Mouse (Mus musculus) testis, postnatal 10 days (tissue): Measurements from ENCODE around the gene Pitpnb.
A peak's percentile ranks its signal among the peaks of the same experiment; 100 is the strongest.

Experiments
- DNase-seq: peaks from one replicate; pipeline ENCODE4 v3.0.0; 2021; ENCODE audit warnings: low spot score

Pitpnb gene

DNA sequence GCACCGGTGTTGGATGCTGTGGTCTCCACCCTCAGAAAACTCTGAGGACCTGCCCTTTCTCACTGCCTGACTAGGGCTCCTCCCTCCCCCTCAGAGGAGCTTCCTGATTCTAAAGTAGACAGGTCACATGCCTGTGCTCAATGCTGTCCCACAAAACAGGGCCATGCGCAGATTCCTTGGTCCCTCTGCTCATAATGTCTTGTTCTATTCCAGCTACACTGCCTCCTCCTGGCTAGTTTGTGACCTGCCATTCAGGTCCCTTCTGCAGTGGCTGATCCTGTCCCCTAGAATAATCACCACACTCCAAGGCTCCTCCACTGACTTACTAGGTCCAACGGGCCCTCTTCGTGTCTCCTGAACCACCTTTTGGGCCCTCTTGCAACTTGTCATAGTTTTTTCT, 65.6 kb downstream of the Pitpnb start:
- no peak for DNase-seq

DNA sequence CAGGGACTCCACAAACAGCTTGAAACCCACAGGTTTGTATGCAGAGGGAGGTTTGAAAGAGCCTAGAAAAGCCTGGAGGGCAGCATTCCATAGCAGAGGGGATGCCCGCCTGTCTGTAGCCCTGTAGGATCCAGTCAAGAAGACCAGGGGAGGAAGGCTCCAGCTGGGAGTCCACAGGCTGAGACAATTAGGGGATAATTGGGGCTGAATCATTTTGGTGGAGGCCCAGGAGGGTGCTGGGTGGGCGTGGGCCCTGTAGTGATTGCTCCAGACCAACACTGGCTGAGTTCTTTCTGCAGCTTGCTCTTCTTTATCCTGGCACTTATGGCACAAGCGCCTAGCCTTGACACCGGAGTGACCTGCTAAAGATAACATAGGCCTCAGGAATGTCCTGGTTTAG, 67.9 kb downstream of the Pitpnb start:
- DNase-seq, result no peak

DNA sequence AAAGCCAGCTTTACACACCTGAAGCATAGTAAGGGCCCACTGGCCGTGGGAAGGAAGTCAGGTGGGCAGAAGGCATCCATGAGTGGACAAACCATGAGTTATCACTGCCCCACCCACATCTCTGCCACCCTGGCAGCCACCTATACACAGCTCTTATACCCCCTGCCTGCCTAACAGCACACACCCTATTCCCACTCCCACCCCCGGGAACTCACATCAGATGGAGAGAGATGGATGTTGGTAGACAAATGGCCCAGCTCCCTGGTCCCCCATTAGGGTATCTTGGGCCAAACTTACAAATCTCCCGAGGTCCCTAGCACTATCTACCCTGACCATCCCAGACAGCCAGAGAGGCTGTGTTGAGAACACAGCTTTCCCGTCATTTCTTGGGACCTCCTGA, 68.7 kb downstream of the Pitpnb start:
- DNase-seq, result no peak

DNA sequence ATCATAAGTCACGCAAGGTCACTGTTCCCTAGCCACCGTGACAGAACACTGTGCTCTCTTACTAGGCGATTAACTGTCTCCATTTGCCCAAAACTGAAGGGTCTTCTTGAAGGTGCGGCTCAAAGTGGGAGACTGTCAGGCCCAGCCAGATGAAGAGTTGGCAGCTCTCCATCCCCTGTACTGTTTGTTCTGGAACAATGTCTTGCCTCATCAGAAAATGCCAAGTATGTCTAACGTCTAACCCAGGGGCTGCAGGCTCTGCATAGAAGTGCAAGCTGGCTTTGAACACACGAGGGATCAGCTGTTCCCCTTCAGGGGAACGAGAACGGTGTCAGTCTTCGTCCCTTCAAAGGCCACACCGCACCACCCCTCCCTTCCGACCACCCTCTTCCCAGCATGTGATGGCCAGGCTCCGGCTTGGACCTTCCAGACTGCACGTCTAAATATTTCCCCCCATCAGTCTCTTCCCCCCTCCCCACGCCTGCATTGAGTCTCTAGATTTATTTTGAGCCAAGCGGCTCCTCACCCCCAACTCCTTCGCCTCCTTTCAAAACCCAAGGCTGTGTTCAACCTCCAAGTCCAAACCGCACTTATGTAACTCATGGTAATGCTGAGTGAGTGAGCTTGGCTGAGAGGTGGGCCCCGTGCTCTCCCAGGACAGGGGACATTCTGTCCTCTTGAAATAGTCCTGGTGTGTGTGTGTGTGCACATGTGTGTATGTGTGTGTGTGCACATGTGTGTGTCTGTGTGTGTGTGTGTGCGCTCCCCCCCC, 71.5 kb downstream of the Pitpnb start:
- DNase-seq, result peak; percentile 47

DNA sequence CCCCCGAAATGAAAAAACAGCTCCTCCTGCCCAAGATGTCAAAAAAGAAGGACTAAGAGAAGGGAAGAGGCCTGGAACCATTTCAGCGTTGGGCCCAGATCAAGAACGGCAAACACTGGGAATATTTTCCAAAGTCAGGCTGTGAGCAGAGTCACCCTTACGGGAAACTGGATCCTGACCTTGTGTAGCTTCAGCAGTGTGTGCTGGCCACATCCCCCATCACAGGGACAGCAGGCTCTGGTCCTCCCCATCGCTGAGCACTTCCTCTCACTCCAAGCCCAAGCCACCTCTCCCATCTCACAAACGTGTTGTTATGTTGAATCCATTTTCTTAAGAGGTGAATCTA, 72.1 kb downstream of the Pitpnb start:
- peak; percentile 41 for DNase-seq

DNA sequence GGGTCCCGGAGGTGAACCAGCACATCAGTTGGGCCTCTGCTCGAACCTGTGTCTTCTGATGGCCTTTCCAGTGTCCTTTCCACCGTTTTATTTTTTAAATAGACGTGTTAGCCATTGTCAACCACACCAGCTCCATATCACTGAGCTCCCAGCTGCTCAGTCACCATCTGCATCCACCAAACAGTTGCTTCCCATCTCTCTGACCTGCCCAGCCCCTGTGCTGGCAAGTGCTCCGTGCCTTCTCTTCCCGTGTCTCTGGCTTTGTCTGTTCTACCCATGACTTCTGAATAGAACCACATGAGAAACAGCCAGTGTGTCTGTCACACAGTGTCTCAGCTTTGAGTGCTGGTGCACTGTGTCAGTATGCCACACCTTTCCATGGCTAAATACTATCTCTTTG, 74.2 kb downstream of the Pitpnb start:
- no peak for DNase-seq

DNA sequence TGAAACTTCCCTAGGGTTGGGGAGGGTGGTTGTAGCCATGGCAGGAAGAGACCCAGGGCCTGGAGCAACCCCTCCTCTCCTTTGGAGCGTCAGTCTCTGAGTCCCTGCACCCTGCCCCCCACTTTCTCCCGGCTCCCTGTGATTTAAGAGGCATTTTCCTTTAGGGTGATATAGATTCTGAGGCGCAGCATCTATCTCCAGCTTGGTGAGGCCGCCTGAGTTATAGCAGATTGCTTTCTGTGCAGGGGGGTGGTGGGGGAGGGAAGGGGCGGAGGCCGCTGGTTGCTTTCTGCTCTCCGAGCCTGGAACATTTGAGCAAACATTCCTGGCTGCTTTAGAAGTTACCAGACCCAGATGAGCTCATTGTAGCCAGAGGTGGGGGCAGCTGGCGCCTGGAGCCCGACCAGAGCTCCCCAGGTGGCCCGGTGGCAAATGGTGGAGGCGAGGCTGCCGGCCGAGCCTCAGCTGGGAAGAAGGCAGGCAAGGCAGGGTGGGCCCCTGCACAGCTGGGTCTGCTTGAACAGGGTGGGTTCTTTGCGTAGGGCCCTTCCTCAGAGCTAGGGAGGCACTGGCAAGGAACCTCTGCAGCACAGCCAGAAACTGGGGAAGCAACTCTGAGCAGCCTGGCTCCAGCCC, 78.0 kb downstream of the Pitpnb start:
- no peak for DNase-seq

DNA sequence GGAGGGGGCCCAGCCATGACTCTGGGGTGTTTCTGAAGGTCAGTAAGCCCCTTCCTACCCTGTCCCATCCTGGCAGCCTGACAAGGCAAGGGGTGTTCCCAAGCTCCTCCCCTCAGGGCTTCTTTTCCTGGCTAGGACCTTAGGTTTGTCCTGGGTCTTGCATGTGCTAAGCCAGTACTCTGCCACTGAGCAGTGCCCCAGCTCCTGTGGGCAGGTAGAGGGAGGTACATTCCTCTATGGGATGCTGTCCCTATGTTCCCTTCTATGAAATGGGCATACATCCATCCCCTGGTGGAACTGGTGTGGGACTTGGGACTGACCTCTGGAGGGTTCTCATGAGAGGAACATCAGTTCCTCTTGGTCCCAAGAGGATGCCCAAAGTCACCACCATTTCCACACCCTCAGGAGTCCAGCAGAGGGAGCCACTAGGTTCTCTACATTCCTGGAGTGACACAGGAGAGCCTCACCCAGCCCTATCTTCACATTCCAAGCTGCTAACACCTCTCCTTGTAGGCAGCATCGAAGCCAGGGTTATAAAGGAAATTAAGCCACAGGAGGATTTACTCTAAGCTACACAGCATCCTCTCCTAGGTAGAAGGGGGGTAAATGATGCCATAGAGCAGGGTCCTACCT, 79.0 kb downstream of the Pitpnb start:
- DNase-seq, result peak; percentile 62

DNA sequence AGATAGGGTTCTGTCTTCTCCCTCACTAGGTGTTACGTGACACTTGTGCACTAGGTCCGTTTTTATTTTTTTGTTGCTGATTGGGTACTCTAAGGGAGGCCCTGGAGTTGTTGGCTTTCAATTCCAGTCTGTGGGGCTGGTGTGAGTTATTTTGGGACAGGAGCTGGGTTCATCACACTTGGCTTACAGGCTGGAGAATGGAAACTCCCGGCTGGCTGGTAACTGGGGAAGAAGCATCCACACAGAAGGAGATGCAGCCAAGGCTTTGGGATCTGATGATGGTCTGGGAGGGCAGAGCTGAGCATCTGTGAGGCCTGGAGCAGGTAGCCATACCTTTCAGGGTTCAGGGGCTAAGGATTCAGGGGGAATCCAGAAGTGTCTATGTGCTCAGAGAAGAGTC, 80.1 kb downstream of the Pitpnb start:
- no peak for DNase-seq

DNA sequence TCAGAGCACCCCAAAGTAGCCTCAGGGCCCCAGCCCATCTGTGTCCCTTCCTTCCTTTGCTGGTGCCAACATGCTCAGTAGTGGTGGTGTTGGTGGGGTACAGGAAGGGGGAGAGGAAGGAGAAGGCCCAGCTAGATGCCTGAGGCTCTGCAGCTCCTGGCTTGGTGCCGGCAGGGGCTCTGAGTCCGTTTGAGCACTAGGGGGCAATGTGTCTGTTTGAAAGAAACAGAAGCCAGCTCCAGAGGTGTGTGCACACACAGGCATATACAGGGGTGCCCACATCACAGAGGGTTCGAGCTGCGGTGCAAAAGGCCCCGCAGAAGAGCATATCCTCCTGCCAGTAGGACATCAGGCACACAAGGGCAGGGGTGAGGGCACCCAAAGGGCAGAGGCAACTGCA, 83.6 kb downstream of the Pitpnb start:
- DNase-seq, result peak; percentile 90

DNA sequence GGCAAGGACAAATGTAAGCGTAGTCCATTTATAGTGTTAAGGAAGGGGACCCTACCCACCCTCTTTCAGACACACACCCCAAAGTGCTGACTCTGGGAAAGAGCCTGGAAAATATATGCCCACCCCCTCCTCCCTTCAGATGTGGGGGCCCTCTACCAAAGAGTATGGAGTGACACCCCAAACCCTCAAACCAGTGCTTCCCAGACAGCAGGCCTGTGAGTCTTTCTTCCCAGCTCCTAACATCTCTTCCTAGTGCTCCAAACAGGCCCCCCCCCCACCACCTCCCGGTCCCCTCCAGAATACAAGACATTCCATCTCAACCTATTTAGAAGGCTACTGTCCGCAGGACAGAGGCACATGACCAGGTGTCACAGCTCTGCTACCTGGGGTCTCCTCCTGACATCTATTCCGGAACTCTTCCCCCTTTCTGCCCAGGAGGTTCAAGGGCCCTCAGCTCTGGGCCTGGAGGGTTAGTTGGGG, 84.2 kb downstream of the Pitpnb start:
- DNase-seq, result no peak

DNA sequence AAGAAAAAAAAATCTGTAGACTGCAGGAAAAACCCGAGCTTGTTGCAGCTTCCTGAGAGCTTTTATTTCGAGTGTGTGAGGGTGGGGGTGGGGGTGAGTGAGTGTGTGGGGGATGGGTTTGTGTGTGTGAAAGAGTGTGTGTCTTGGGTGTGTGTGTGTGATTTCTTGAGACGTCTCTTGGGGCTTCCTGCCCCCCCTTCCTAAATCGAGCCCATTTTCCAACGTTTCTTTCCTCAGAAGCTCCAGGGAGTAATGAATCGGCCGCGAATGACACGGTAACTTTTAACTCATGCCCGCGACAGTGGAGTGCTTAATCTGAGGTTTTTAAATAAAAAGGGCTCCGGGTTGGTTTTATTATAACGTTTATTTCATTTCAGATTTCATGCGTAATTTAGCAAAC, 85.0 kb downstream of the Pitpnb start:
- DNase-seq, result no peak

DNA sequence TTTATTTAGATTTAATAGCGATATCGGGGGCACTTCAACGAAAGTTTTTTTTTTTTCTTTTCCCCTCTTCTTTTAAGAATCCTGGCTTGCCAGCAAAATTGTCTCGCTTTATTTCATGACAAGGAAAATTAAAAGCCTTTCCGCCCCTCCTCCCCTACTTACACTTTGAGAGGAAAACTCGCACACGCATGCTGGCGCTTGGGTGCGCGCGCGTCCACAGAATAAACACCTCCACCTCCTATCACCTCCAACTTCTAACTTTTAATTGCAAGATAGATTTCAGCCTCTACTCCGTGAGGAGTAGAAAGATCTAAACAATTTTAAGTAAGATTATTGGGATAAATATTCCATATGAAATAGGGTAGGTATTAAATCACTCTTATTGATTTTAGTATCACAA, 85.5 kb downstream of the Pitpnb start:
- no peak for DNase-seq

DNA sequence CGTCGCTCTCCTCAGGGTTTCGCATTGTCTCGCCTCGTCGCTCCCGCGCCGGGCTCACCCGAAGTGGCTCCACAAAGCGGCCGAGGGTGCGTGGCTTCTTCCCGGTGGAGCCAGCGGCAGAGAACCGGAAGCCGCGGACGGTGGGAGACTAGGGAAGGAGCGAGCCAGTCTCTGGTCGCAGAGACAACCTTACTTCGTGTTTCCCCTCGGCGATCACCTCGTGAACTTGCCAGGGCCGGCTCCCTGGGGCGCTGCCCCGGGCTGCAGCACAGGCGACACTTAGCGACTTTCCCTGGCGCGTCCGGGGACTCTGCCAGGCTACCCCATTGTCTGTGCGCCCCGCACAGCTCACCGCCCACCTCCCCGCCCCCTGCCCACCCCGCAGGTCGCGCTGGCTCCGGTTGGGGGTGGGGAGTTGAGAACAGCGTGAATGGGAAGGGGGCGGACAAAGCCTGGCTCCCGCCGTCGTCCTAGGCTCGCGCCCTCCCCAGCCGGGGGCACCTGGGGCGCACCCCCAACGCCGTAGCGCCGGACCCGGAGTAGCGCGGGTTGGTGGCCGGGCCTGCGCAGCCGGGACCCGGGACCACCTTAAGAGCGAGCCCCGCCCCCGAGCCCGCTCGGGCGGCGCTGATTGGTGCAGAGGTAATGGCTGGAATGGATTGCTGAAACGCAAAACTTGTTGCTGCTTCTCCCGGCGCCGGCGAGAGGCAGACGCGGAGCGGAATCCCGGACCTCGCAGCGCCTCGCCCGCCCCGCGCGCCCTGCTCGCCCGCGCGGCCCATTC, 86.2 kb downstream of the Pitpnb start, which contains the start of gene Mn1:
Gene Mn1, plus strand, starts transcription at position 772 of the 784 bp plus-strand sequence.
- peak; percentile 88 for DNase-seq

DNA sequence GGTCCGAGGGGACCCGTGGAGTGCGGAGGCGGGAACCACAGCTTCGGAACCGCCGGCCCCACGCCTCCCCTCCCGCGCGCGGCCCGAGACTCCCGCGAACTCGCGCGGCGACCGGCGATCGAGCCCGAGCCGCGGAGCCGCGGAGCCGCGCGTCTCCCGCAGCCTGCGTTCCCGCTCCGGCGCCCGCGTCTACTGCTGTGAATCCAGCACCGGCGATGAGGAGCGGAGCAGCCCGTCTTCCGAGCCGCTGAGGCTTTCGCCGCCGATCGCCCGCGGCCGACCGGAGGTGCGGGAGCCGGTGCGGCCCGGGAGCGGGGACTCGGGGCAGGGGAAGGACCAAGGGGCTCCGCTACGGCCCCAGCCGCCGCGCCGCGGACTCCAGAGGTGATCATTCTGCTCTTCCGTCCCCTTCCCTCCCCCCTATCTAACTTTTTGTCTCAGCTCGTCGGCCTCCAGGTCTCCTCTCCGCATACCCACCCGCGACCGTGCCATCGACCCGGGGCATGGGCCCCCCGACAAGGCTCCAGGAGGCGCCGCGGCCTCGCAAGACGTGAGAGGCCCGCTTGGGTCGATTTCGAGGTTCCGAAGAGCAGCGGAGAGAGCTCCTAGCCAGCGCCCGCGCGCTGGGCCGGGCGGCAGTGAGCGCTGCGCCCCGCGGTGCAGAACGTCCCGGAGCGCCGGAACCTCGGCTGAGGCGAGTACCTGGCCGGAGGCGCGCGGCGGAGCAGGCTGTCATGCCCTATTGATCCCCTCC, 87.0 kb downstream of the Pitpnb start:
- peak; percentile 60 for DNase-seq

DNA sequence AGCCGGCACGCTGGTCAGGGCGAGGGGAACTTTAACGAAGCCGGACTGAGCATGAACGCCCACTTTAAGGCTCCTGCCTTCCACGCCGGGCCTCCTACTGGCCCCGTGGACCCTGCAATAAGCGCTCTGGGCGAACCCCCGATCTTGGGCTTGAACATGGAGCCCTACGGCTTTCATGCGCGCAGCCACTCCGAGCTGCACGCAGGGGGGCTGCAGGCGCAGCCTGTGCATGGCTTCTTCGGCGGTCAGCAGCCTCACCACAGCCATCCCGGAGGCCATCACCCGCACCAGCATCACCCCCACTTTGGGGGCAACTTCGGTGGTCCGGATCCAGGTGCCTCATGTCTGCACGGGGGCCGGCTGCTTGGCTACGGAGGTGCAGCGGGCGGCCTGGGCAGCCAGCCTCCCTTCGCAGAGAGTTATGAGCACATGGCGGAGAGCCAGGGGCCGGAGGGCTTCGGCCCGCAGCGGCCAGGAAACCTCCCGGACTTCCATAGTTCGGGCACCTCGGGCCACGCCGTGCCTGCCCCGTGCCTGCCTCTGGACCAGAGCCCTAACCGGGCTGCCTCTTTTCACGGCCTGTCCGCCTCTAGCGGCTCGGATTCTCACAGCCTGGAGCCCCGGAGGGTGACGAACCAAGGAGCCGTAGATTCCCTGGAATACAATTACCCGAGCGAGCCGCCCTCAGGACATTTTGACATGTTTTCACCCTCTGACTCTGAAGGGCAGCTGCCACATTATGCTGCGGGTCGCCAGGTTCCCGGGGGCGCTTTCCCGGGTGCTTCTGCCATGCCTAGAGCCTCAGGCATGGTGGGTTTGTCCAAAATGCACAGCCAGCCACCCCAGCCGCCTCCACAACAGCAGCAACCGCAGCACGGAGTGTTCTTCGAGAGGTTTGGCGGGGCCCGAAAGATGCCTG, 87.9 kb downstream of the Pitpnb start:
- DNase-seq, result peak; percentile 60

DNA sequence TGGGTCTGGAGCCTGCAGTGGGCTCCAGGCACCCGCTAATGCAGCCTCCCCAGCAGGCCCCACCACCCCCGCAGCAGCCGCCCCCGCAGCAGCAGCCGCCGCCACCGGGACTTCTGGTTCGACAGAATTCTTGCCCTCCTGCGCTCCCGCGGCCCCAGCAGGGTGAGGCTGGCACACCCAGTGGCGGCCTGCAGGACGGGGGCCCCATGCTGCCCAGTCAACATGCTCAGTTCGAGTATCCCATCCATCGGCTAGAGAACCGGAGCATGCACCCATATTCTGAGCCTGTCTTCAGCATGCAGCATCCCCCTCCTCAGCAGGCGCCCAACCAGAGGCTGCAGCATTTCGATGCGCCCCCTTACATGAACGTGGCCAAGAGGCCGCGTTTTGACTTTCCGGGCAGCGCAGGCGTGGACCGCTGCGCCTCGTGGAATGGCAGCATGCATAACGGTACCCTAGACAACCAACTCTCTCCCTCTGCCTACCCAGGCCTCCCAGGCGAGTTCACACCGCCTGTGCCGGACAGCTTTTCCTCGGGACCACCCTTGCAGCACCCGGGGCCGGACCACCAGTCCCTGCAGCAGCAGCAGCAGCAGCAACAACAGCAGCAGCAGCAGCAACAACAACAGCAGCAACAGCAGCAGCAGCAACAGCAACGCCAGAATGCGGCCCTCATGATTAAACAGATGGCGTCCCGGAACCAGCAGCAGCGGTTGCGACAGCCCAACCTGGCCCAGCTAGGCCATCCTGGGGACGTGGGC, 88.7 kb downstream of the Pitpnb start:
- no peak for DNase-seq

DNA sequence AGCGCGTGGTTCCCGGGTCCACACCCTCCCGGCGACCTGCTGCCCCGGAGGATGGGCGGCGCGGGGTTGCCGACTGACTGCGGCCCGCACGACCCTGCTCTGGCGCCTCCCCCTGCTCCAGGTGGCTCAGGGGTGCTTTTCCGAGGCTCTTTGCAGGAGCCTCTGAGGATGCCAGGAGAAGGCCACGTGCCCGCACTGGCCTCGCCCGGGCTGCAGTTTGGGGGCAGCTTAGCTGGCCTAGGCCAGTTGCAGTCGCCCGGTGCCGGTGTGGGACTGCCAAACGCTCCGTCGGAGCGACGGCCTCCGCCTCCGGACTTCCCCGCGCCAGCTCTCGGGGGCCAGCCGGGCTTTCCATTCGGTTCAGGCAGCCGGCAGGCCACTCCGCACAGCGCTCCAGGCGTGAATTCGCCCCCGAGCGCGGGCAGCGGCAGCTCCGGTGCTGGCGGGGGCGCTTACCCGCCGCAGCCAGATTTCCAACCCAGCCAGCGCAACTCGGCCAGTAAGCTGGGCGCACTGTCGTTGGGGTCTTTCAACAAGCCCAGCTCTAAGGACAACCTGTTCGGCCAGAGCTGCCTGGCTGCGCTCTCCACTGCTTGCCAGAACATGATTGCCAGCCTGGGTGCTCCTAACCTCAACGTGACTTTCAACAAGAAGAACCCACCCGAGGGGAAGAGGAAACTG, 89.6 kb downstream of the Pitpnb start:
- no peak for DNase-seq

DNA sequence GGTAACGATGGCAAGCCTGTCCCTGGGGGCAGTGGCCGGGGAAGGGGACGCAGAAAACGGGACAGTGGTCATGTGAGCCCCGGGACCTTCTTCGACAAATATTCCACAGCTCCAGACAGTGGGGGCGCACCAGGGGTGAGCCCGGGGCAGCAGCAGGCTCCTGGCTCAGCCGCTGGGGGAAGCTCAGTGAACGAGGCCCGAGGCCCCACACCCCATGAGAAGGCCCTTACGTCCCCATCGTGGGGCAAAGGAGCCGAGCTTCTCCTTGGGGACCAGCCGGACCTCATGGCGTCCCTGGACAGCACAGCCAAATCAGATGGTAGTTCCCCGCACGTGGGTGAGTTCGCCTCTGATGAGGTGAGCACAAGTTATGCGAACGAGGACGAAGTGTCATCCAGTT, 90.3 kb downstream of the Pitpnb start:
- no peak for DNase-seq
